Mouse (Mus musculus) cerebellum, adult 9-10 months (tissue): ENCODE measurements around the gene Ubxn6.
"Not testable (repeated sequence)": the region's sequence is repeated elsewhere in the genome, so short reads cannot be mapped to it uniquely, and the experiment has no call there.

ENCODE experiments used
- DNase-seq: peaks from one replicate; pipeline ENCODE4 v3.0.0; 2022

Ubxn6 gene

DNA sequence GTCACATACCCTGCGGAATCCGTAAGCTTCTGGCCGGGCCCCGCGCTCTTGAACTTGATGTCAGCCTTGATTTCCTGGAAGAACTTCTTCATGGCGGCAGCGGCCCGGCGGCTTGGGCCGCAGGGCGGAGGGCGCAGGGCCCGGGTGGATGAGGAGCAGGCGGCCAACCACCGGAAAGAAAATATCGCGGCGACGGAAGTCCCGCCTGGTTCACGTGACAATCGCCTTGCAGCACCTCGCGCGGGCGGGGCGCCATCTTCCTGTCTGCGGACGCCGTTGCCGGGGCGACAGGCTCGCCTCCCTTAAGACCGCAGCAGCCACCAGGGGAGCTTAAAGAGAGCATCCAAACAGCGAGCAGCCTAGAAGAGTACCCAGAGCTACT, at the start of gene Ubxn6:
Gene Ubxn6 (minus strand): TSS at position 202 of the 382 bp plus-strand sequence.
- DNase-seq = peak; percentile 95

DNA sequence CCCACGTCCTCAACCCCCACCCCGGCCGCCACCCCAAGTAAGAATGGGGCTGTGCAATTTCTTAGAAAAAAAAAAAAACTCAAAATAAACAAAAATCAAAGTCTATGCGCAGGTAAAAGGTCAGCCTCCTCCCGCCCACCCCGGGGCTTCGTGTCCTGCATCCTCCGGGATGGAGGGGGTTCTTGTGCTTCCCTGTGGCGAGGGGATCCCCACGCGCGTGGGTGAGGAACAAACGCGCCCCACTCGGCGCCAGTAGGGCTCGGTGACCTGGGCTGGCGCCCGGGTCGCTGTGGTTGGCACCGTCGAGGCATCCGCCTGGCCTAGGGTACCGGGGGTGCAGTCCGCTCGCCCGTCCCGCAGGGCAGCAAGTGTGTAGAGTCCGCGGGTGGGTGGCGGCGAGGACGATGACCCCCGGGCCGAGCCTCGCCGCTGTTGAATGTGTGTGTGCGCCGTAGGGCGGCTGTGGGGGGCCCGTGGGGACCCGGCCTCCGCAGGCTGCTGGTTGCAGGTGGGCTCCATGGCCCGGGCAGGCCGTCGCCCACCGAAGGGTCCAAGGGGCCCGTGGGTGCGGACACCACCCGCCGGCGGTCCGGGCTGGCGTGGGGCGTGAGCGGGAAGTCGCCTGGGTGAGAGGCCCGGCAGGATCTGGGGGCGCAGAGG, 49.0 kb upstream of the Ubxn6 start:
- DNase-seq = no peak

DNA sequence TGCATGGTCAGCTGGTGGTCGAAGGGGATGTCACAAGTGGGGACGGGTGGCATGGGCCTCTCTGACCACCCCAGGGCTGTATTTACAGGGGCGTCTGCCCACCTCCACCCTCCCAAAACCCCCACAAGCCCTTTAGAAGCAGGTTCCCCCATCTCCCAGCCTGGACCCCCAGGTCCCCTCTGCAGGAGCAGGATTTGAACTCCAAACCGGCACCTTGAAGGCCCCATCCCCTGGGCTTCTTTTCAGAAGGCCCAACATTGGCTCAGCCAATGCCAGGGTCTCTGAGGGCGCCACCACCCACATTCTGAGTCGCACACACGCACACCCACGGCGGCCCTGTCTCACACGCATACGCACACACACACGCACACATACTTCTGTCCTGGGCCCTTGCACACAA, 48.3 kb upstream of the Ubxn6 start:
- no peak for DNase-seq

DNA sequence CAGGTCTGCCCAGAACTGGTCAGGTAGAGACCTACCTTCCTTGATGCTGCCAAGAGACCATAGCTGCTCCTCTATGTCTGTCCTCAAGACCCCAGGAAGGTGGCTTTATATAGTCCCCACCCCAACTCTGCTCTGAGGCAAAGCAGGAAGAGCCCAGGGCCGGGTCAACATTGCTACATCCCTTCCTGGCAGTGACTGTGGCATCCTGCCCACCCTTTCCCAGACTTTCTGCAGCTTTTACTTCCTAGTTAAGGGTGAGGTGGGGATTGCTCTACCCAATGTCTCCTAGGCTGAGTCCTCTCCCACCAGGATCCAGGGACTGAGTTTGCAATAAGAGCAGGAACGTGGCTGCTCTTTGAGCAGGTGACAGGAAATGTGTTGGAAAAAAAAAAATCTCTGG, 47.0 kb upstream of the Ubxn6 start, which contains the start of gene Lrg1:
Gene Lrg1 (minus strand): TSS at position 176 of the 400 bp plus-strand sequence.
- DNase-seq = no peak

DNA sequence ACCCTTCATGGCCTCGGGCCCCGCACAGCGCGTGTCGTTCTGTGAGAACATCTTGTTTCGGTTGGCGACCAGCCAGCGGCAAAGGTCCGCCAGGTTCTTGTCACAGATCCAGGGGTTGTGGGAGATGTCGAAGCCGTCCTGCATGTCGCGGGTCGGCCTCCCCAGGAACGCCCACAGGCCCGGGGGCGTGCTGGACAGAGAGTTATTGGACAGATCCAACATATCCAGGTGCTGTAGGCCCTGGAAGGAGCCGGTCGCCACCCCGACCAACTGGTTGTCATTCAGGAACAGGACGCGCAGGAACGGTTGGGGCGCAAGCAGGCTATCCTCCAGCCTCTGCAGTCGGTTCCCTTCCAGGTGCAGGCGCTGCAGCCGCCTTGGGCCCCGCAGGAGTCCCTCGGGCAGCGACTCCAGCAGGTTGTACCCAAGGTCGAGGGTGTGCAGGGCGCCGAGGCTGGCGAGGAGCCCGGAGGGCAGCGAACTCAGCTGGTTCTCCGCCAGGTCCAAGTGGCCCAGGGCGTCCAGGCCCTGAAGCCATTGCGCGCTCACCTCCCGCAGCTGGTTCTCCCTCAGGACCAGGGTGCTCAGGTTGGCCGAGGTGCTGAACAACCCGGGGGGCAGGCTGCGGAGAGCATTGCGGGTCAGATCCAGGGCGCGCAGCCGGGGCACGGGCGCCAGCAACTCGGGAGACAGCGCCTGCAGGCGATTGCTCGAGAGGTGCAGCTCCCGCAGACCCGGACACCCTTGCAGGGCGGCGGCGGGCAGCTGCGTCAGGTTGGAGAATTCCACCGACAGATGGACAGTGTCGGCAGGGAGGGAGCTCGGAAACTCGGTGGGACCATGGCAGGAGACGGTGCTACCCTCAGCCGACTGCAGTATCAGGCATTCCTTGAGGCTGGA, 45.4 kb upstream of the Ubxn6 start:
- DNase-seq = no peak

DNA sequence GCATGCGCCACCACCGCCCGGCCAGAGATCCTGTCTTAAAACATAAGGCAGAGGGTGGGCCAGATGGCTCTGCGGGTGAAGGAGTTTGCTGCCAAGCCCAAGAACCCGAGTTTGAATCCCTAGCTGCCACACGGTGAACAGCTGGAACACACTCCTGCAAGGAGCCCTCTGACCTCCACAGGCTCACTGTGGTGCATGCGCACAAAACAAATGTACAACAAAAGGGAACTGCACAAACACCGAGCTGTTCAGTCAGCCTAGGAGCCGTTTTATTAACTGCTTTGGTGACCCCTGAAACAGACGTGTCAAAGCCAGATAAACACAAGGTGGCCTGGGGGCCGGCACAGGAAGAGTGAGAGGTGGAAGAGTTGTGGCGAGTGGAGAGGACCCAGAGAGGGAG, 44.6 kb upstream of the Ubxn6 start:
- DNase-seq = no peak

DNA sequence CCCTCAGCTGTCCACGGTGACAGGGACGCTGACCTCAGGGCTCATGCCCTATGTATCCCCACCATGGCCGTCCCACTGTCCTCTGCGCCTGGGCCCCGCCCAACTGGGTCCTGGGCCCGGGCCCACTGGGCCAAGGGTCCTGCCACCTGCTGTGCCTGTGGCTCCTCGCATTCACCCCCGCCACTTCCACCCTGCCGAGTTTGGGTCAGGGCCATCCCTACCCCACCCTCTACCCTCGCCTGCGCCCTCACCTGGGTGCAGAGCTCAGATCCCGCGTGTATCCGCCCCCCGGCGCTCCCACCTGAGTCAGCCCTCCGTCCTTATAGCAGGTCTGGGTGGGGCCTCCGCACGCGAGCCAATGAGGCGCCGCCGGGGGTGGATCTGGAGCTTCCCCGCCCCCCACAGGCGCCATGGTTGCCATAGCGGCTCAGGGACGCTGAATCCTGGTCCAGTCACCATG, 42.5 kb upstream of the Ubxn6 start, which contains the start of gene Plin5:
Gene Plin5 (minus strand): TSS at position 346 of the 460 bp plus-strand sequence.
- no peak for DNase-seq

DNA sequence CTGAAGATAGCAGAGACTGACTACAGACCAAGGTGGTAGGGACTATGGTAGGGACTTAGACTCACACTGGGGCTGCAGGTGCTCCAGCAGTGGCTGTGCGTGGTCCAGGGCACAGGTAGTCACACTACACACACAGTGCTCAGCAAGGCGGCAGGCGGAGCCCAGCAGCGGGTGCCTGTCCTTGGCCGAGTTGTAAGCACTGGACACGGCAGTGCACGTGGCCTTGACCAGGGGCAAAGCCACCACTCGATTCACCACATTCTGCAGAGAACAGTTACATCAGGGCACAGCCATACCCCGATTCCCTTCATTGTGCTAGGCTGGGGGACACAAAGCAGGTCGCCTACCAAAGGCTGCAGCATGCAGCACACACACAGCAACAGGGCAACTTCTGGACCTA, 41.4 kb upstream of the Ubxn6 start:
- DNase-seq = no peak

DNA sequence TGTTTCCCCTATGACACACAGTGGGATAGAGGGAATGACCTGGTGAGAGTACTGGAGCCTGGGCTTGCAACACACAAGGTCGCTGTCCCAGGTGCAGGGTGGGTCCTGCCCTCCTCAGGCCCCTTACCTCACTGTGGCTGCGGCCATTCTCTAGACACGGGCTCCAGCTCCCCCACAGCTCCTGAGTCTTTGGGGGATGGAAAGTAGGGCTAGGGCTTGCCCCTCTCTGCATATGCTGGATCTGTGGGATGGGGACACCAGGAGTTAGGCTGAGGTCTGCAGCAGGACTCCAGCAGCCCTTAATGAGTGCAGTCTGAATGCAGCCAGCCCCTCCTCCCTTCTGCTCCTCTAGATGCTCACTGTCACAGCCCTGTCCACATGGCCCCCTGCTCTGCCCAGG, 37.9 kb upstream of the Ubxn6 start:
- DNase-seq = no peak

DNA sequence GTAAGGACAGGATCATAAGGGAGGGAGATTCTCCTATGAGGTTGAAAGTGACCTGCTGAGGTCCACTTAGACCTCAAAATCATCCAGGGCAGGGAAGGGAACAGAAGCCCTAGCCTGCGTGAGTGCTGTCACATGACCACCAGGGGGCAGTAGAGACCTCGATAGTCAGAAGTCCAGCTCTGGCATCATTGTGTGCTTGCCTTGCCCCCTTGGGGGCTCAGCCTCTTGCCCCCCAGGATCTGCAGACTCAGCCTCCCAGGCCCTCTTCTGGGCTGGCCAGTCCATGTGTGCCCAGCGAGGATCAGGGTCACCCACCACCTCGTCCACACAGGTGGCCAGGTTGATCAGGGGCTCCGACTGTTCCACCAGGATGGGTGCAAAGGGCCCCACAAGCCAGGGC, 37.0 kb upstream of the Ubxn6 start:
- DNase-seq = peak; percentile 81

DNA sequence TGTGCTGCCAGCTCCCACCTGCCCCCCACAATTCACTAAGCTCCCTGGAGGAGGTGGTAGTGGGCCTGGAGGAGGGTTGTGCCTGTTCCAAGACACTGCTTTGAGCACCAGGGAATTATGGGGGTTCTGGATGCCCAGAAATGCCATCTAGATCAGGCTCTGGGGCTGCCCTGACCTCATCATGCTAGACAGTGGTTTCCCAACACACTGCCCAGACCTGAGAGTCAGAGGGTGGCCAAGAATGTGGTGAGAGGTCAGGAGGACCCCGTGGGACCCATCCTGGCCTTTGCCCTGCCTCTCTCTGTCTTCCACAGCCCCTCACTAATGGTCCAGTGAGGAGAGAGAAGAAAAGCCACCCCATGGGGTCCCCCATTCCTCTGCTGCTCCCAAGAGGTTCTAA, 36.2 kb upstream of the Ubxn6 start:
- DNase-seq = no peak

DNA sequence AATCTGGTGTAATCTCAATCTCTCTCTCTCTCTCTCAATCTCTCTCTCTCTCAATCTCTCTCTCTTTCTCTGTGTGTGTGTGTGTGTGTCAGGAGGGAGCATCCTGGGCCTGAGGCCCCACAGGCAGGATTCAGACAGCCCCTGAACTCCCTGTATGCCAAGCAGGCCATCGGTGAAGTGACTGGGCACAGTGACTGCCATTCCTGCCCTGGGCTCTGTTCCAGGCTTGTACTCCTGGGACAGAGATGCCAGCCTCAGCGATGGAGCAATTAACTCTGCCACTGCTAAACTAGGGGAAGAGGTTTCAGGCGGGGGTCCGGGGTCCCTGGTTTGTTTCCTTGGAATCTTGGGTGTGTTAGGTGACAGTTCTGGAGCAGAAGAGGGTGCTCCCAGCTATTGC, 35.7 kb upstream of the Ubxn6 start:
- no peak for DNase-seq

DNA sequence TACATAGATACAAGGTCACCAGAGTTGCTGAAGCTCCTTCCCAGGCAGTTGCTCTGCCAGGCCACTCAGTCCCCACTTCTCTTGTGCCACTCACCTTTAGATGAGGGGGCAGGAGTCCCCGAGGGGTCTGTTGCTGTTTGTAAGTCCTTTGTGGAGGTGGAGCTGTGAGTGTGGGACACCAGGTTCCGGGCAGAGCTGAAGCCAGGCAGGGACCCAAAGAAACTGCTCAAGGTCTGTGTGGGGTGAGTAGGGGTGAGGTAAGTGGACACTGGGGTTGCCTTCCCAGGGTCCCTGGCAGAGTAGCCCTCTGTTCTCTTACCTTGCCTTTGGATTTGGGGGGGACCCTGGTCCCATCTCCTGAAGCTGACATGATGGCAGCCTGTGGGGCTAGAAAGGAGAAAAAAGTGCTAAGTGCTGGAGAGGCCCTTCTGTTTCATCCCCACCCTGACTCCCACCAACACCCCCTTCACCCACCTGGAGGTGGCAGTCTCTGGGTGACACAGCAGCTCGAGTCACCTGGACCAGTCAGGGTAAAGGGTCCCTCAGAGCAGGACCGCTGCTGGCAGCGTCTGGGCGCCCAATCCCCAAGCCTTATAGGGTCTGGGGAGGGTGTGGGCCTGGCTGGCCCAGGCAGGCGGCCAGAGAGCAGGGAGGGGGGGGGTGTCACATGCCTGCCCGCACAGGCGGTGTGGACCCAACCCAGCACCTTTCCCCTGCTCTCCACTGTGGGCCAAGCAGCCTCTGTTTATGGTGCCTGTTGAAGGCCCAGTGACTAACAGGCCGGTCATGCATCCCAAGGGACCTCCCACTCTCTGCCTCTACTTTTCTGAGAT, 34.6 kb upstream of the Ubxn6 start, which contains the start of gene Plin4:
Gene Plin4 (minus strand): TSS at position 585 of the 833 bp plus-strand sequence.
- DNase-seq = no peak

DNA sequence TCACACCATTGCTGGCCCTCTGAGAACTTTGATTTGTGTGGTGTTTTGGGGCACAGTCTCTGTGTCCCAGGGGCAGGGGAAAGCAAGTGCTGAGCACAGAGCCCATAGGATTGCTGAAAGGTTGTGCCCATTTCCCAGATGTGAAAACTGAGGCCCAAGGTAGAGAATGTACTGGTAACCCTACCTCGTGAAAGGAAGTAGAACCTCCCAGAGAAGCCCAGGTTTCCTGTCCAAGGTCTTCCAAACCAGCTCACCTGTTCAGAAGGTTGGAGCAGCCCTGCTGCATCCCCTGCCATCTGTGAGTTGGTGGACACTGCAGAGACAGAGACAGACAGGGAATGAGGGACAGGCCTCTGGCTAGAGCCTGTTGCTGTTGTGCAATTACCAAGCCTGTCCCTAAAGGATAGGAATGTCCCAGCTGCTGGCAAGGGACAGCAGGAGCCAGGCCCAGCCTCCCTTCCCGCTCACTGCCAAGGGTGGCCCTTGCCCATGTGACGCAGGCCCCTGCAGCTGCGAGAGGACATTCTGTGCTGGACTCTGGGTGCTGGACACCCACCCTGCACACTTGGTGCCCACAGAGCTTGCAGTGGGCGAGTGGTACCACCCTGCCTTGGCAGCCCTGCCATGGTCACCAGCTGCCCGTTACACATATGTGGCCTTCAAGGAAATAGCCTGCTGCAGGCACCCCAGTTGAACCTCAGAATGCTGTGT, 33.7 kb upstream of the Ubxn6 start:
- no peak for DNase-seq

DNA sequence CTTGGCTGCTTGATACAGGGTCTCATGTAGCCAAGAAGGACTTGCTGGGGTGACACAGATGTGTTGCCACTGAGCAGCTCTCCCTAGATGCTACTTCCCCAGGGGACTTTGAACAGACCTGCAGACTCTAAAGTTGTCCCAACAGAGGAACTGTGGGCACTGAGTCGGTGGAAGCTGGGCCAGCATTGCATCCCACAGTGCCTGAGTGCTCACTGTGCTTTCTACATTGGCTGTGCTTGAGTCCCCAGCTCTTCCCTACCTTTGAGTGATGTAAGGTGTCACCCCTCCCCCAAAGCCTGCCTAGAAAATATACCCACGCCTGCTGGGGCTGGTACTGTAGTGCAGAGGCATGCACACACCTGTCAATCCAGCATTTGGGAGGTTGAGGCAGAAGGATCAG, 32.9 kb upstream of the Ubxn6 start:
- no peak for DNase-seq

DNA sequence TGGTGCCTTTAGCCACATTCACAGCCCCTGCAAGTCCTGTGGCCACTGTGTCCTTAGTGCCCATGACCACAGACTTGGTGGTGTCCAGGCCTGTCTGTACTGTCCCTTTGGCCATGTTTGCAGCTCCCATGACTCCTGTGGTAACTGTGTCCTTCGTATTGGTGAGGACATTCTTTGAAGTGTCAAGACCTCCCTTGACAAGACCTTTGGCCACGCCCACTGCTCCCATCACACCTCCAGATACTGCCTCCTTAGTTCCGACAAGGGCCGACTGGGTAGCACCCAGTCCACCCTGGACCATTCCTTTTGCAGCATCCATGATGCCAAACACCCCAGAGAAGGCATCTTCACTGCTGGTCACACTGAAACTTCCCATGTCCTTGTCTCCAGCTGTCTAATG, 32.2 kb upstream of the Ubxn6 start:
- DNase-seq = no peak

DNA sequence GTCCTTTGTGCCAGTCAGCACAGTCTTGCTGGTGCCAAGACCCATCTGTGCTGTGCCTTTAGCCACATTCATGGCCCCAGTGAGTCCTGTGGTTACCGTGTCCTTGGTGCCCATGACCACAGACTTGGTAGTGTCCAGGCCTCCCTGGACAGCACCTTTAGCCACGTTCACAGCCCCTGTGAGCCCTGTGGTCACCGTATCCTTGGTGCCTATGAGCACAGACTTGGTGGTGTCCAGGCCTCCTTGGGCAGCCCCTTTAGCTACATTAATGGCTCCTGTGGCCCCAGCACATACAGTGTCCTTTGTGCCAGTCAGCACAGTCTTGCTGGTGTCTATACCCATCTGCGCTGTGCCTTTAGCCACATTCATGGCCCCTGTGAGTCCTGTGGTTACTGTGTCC, 31.6 kb upstream of the Ubxn6 start:
- DNase-seq = not testable (repeated sequence)

DNA sequence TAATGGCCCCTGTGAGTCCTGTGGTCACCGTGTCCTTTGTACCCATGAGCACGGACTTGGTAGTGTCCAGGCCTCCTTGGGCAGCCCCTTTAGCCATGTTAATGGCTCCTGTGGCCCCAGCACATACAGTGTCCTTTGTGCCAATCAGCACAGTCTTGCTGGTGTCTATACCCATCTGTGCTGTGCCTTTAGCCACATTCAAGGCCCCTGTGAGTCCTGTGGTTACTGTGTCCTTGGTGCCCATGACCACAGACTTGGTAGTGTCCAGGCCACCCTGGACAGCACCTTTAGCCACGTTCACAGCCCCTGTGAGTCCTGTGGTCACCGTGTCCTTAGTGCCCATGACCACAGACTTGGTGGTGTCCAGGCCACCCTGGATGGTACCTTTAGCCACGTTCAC, 30.0 kb upstream of the Ubxn6 start:
- not testable (repeated sequence) for DNase-seq

DNA sequence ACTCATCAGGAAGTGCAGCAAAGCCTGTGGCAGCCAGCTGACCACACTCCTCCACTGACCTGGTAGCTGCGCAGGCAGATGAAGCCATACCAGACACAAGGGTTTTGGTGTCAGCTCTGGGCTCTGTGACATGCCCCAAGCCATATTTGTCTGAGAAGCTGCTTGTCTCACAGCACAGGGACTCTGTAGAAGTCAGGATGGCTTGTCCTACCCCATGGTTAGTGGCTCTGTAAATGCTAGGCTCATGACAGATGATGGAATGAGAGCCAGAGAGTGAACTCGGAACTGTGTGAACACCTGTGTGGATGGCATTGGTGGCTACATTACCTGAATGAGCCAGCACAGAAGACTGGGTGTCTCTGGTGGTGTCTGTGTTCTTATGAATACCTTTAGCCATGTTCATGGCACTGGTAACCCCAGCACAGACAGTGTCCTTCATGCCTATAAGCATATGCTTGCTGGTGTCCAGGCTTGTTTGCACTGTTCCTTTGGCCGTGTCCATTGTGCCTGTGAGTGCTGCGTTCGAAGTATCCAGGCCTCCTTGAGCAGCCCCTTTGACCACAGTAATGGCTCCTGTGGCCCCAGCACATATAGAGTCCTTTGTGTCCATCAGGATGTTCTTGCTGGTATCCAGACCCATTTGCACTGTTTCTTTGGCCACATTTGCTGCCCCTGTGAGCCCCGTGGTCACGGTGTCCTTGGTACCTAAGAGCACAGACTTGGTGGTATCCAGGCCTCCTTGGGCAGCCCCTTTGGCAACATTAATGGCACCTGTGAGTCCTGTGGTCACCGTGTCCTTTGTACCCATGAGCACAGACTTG, 28.8 kb upstream of the Ubxn6 start:
- DNase-seq = no peak

DNA sequence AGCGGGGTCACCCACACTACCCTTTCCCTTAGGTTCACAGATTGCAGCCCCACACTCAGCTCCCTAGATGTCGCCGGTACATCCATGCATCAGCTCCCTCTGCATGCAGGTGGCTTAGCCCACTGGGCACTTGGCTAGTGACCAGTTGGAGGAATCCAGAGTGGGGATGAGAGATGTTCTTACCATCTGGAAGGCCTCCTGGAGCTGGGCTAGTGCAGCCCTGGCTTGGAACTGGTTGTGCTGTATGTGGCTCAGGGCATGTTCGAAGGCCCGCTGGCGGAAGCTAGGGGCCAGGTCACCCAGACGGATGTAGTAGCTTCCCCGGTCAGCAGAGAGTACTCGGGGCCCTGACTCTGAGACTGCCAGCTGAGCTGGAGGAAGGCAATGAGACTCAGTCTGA, 28.1 kb upstream of the Ubxn6 start:
- DNase-seq = no peak

DNA sequence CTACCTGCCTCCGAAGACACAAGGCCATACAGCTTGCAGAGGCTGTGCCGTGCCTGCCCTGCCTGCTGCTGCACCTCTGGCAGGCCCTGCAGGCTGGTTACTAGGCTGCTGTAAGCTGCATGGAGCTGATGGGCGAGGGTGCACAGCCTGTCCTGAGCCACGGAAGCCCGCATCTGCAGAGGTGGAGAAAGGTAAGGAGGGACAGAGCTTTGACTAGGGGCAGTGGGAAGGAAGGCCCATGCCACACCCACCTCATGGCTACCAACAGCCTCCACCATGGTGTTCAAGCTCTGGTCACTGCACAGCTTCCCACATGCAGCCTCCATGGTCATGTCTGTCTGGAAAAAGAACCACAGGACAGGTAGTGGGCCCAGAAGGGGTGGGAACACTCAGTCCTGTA, 27.3 kb upstream of the Ubxn6 start:
- no peak for DNase-seq

DNA sequence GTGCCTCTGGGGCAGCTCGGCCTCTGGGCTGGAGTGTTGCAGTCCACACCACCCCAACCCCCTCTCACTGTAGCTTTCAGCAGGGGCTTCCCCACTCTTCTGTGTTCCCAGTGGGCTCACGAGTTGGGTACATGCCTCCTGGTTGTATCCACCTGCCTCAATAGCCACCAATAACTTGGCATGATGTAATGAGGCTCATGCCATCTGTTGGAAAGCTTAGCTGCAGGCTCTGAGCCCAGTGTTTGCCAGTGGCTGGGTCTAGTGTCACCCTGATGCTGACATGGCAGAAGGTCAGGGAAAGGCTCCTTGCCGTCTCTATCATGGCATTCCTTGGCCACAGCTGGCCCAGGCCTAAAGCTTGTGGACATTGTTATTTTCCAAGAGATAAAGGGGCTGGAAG, 26.0 kb upstream of the Ubxn6 start:
- DNase-seq = no peak
